Mouse (Mus musculus): ENCODE results near the gene Chst12. TPM values are rescaled to one million over a fixed set of nuclear protein-coding genes. Genes with fewer than 3 reads are reported as not detected.
A peak's percentile ranks its signal among the peaks of the same experiment; 100 is the strongest.
"Not testable (repeated sequence)": the region's sequence is repeated elsewhere in the genome, so short reads cannot be mapped to it uniquely, and the experiment has no call there.

The Chst12 gene
- polyA plus RNA-seq, 1 experiment from 2014 or later: 14.5 TPM

DNA sequence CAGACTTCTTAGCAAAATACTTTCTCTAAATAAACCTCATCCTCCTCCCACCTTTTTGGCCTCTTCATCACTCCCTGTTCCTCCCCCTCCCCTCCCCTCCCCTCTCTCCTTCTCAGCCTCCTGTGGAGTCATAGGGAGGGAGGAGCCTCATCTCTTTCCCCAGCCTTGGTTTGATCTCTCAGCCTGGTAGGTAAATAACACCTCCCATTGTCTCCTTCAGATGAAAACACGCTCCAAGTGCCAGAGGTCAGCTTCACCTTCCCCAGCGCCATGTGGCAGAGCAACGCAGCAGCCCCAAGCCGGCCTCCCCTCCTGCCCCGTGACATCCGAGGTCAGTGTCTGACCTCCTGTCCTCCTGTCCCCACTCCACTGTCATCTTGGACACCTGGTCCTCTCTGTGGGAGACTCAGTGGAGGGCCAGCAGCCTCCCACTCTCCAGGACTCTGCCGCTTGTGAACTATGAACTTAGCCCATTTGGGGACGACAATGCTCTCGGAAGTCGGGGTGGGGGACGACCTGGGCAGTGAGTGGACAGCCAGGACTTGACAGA is 12.6 kb upstream of the Chst12 start:
- no peak for TF ChIP-seq CTCF (IDR thresholded peaks at IDR 0.05; ENCODE audit: low read depth)
- Histone ChIP-seq H3K9me3 (replicated peaks; ENCODE audit: low read length) (no peaks in the 10 kb centered on the region), H3K27me3 (ENCODE audit: insufficient read depth, low read length) (no peaks in the 10 kb centered on the region), H3K4me1 (replicated peaks; ENCODE audit: insufficient read depth, low read length) (no peaks in the 10 kb centered on the region), H3K9ac (ENCODE audit: low read depth, low read length) (no peak overlapping the region), H3K4me2 (ENCODE audit: low read length) (no peak overlapping the region), H3K4me3 (replicated peaks; ENCODE audit: low read depth, low read length) (no peak overlapping the region), H3K27ac (no peak overlapping the region), H3K36me3 (ENCODE audit: insufficient read depth, low read length) (no peaks in the 10 kb centered on the region)
- WGBS: 17% methylated on average over 11 of the region's 11 CpGs
- ATAC-seq (replicated peaks; ENCODE audit: low FRiP score, low read depth) (0 out of 2 replicates have a peak, but pooled peaks have one; percentile 61), DNase-seq (ENCODE audit: low spot score) (peak; percentile 5)

DNA sequence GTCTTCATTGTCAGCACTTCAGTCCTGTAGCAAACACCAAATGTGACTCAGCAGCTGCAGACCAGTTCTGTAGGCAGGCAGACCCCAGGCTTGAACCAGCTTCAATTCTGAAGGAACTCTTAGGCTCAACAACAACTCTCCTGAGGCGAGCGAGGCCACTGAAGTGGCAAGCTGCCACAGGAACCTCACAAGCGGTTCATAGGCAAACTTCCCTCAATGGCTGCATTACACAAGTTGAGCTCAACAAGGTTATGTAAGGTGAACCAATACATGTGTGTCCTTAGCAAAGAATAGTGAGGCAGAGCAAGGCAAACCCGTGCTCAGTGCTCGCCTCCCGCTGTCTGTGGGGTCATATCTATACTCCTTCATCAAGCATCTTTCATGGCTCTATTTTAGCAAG is 7.2 kb upstream of the Chst12 start:
- 69% methylated on average over 6 of the region's 6 CpGs for WGBS
- no peaks in the 10 kb centered on the region for H3K9me3 ChIP-seq (replicated peaks; ENCODE audit: low read length)
- no peak for ATAC-seq (replicated peaks; ENCODE audit: low FRiP score, low read depth)
- H3K9ac ChIP-seq (ENCODE audit: low read depth, low read length): no peak overlapping the region
- TF ChIP-seq CTCF (IDR thresholded peaks at IDR 0.05; ENCODE audit: low read depth): no peak
- H3K27ac ChIP-seq: no peak overlapping the region
- H3K4me2 ChIP-seq (ENCODE audit: low read length): no peak overlapping the region
- H3K27me3 ChIP-seq (ENCODE audit: insufficient read depth, low read length): no peaks in the 10 kb centered on the region
- no peaks in the 10 kb centered on the region for H3K36me3 ChIP-seq (ENCODE audit: insufficient read depth, low read length)
- peaks cover 4% of the 10 kb centered on the region; the same call in 1 of the 2 replicates for H3K4me1 ChIP-seq (replicated peaks; ENCODE audit: insufficient read depth, low read length)
- H3K4me3 ChIP-seq (replicated peaks; ENCODE audit: low read depth, low read length): no peak overlapping the region
- DNase-seq (ENCODE audit: low spot score): no peak

DNA sequence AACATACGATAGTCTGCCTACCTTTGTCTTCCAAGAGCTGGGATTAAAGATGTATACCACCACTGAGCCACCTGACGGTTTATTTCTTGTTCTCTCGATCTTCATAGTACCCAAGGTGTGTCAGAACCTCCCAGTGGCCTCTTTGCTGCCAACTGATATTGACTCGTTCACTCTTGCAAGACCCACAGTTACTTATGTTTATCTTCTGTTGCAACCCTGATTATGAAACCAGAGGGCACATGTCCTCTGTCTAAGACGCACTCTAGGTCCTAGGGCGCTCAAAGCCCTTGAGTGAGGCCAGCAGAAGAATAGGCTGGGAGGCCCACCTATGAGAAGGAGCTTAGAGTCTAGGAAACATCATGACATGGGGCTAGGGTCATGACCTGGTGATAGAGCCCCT is 4.6 kb upstream of the Chst12 start:
- Histone ChIP-seq H3K4me2 (ENCODE audit: low read length) (no peak overlapping the region), H3K4me1 (replicated peaks; ENCODE audit: insufficient read depth, low read length) (peaks cover 6% of the 10 kb centered on the region), H3K27me3 (ENCODE audit: insufficient read depth, low read length) (no peaks in the 10 kb centered on the region), H3K9ac (ENCODE audit: low read depth, low read length) (no peak overlapping the region), H3K27ac (no peak overlapping the region), H3K4me3 (replicated peaks; ENCODE audit: low read depth, low read length) (no peak overlapping the region), H3K9me3 (replicated peaks; ENCODE audit: low read length) (no peaks in the 10 kb centered on the region), H3K36me3 (ENCODE audit: insufficient read depth, low read length) (no peaks in the 10 kb centered on the region)
- WGBS: 92% methylated on average over 6 of the region's 6 CpGs
- no peak for TF ChIP-seq CTCF (IDR thresholded peaks at IDR 0.05; ENCODE audit: low read depth)
- no peak for DNase-seq (ENCODE audit: low spot score)
- no peak for ATAC-seq (replicated peaks; ENCODE audit: low FRiP score, low read depth)

DNA sequence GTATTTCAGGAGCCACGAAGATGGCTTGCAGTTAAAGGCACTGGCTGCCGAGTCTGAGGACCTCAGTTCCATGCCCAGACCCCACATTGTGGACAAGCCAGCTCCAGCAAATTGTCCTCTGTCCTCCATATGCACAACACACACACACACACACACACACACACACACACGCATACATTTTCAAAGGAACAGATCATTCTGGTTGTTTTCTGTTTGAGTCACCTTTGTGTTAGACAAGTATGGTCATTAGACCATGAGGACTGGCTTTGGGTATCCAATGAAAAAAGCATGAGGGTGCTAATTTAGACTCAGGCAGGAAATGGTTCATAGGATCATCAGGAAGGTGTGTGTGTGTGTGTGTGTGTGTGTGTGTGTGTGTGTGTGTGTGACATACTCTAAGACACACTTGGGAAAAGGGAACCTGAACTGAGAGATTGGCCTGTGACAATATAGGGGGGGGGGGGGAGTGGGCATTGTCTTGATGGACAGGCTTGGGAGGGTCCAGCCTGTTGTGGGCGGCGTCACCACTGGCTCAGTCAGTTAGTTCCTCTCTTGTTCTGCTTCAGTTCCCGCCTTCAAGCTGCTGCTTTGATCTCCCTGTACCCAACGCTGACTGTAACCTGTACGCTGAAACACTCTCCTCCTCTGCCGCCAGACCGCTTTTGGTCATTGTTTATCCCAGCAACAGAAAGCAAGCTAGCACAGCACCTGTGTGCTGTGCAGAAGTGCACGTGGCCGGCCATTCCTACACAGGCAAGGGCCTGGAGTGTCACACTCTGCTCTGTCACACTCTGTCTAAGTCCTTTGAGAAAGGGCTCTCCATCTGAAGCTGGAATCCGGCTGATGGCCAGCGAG is 3.1 kb upstream of the Chst12 start:
- 0 out of 2 replicates have a peak overlapping the region, but pooled peaks have one; percentile 40 for H3K9ac ChIP-seq (ENCODE audit: low read depth, low read length)
- ATAC-seq (replicated peaks; ENCODE audit: low FRiP score, low read depth): no peak

DNA sequence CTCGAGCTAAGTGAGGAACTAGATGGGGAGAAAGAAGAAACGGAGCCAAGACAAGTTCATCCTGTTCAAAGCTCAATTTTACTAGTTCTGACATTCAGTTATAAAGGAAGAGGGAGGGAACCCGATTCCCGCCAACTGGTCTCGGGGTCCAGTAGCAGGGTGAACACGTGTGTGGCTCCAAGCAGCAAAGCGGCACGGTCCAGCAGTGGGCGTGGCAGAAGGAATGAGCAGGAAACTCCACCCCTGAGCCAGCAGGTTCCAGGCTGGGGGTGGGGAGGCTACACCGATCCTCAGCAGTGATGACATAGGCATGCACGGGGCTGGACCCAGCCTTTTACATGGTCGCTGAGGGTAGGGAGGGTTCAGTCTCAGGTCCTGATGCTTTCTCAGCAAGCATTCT is 2.4 kb upstream of the Chst12 start:
- not testable (repeated sequence) for H3K36me3 ChIP-seq (ENCODE audit: insufficient read depth, low read length); H3K4me3 ChIP-seq (replicated peaks; ENCODE audit: low read depth, low read length); H3K27me3 ChIP-seq (ENCODE audit: insufficient read depth, low read length); H3K9ac ChIP-seq (ENCODE audit: low read depth, low read length); H3K9me3 ChIP-seq (replicated peaks; ENCODE audit: low read length)
- DNase-seq (ENCODE audit: low spot score) (peak; percentile 47), ATAC-seq (replicated peaks; ENCODE audit: low FRiP score, low read depth) (0 out of 2 replicates have a peak, but pooled peaks have one; percentile 6)
- TF ChIP-seq CTCF (IDR thresholded peaks at IDR 0.05; ENCODE audit: low read depth): 0 out of 2 replicates have a peak, but pooled peaks have one; percentile 6
- WGBS: under 1% methylated on average over 12 of the region's 12 CpGs
- Histone ChIP-seq H3K27ac (peak overlapping the region; percentile 65), H3K4me1 (replicated peaks; ENCODE audit: insufficient read depth, low read length) (peaks cover 12% of the 10 kb centered on the region), H3K4me2 (ENCODE audit: low read length) (peak overlapping the region; percentile 47)

More for the DNA sequence above, 3.1 kb upstream of the Chst12 start:
- WGBS: 13% methylated on average over 14 of the region's 14 CpGs
- Histone ChIP-seq H3K4me1 (replicated peaks; ENCODE audit: insufficient read depth, low read length) (peaks cover 12% of the 10 kb centered on the region), H3K27ac (peak overlapping the region; percentile 65), H3K27me3 (ENCODE audit: insufficient read depth, low read length) (no peaks in the 10 kb centered on the region), H3K36me3 (ENCODE audit: insufficient read depth, low read length) (no peaks in the 10 kb centered on the region), H3K4me3 (replicated peaks; ENCODE audit: low read depth, low read length) (0 out of 2 replicates have a peak overlapping the region, but pooled peaks have one; percentile 1), H3K9me3 (replicated peaks; ENCODE audit: low read length) (no peaks in the 10 kb centered on the region), H3K4me2 (ENCODE audit: low read length) (peak overlapping the region; percentile 47)
- TF ChIP-seq CTCF (IDR thresholded peaks at IDR 0.05; ENCODE audit: low read depth): no peak
- DNase-seq (ENCODE audit: low spot score): peak; percentile 68

DNA sequence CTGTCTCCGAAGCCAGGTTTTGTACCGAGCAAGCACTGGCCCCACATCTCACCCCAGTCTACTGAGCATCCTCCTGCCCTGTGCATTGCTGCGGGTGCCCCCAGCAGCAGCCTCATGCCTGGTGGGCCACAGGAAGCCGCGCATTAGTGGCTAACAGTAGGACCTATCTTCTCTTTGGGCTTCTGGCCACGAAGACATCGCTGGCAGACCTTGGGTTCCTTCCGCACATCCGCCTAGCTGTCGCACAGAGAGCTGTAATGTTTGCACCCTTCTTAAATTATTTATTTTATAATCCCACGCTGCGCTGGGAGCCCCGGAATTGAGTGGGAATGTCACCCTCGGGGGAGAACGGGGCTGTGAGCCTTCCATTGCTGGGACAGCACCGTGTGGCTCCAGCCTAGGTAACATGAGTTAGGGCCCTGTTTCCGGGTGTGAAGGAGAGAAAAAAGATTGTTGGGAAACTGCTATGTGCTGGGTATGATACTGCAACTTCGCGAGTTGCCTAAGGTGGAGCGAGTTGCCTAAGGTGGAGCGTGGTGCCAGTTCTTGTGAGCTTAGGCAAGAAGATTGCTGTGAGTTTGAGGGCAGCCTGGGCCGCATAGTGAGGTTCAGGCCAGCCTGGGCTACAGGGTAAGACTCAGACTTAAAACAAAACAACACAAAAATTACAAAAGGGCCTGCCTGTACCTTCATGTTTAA is 895 bp downstream of the Chst12 start:
- Histone ChIP-seq H3K27ac (peak overlapping the region; percentile 54; the same call in 1 of the 2 replicates), H3K4me1 (replicated peaks; ENCODE audit: insufficient read depth, low read length) (peaks cover 22% of the 10 kb centered on the region), H3K4me2 (ENCODE audit: low read length) (peak overlapping the region; percentile 62), H3K9me3 (replicated peaks; ENCODE audit: low read length) (no peaks in the 10 kb centered on the region), H3K27me3 (ENCODE audit: insufficient read depth, low read length) (no peaks in the 10 kb centered on the region), H3K36me3 (ENCODE audit: insufficient read depth, low read length) (no peaks in the 10 kb centered on the region), H3K9ac (ENCODE audit: low read depth, low read length) (peak overlapping the region; percentile 53), H3K4me3 (replicated peaks; ENCODE audit: low read depth, low read length) (peak overlapping the region; percentile 50)
- WGBS: 28% methylated on average over 22 of the region's 22 CpGs
- DNase-seq (ENCODE audit: low spot score): no peak
- no peak for TF ChIP-seq CTCF (IDR thresholded peaks at IDR 0.05; ENCODE audit: low read depth)
- ATAC-seq (replicated peaks; ENCODE audit: low FRiP score, low read depth): no peak
